Mouse (Mus musculus) T-helper 1 cell (primary cell): ENCODE measurements around the gene D630003M21Rik.

ENCODE experiments used
- in situ Hi-C: fragments of 300-600 bp; cut with MboI, MseI; formaldehyde crosslinking; loops from one replicate; pipeline ENCODE4 v1.15.1; 2025; ENCODE audit warnings: high pct_unique_total_duplicates

Gene D630003M21Rik

GRCm38 (mm10) chr2:158142981-158143380 is 86.0 kb downstream of the D630003M21Rik start:
- in situ Hi-C loops: loop anchor here (25.0 kb wide), 1 partner anchor 1706 kb away; no protein-coding TSS in a partner anchor

GRCm38 (mm10) chr2:158141690-158142440 is 87.2 kb downstream of the D630003M21Rik start:
- in situ Hi-C loops: loop anchor here (25.0 kb wide), 1 partner anchor 1705 kb away; no protein-coding TSS in a partner anchor

GRCm38 (mm10) chr2:158141271-158141670 is 87.8 kb downstream of the D630003M21Rik start:
- in situ Hi-C loops: loop anchor here (25.0 kb wide), 1 partner anchor 1704 kb away; no protein-coding TSS in a partner anchor

- in situ Hi-C loops: loop anchor here (25.0 kb wide), 1 partner anchor 1703 kb away; no protein-coding TSS in a partner anchor
These were observed 88.4 kb downstream of the D630003M21Rik start for GRCm38 (mm10) chr2:158140664-158141063.

- in situ Hi-C loops: loop anchor here (25.0 kb wide), 1 partner anchor 1702 kb away; no protein-coding TSS in a partner anchor
These were observed 89.4 kb downstream of the D630003M21Rik start for GRCm38 (mm10) chr2:158139628-158140027.

GRCm38 (mm10) chr2:158138778-158139177 is 90.2 kb downstream of the D630003M21Rik start:
- in situ Hi-C loops: loop anchor here (25.0 kb wide), 1 partner anchor 1701 kb away; no protein-coding TSS in a partner anchor

- in situ Hi-C loops: loop anchor here (25.0 kb wide), 1 partner anchor 1700 kb away; no protein-coding TSS in a partner anchor
These were observed 91.3 kb downstream of the D630003M21Rik start for GRCm38 (mm10) chr2:158137771-158138170.

GRCm38 (mm10) chr2:158136205-158136604 is 92.8 kb downstream of the D630003M21Rik start:
- in situ Hi-C loops: loop anchor here (25.0 kb wide), 1 partner anchor 1699 kb away; no protein-coding TSS in a partner anchor

- in situ Hi-C loops: loop anchor here (25.0 kb wide), 1 partner anchor 1696 kb away; no protein-coding TSS in a partner anchor
These were observed 96.0 kb downstream of the D630003M21Rik start for GRCm38 (mm10) chr2:158133050-158133449.
